Mouse (Mus musculus) stomach, postnatal 0 days (tissue): ENCODE results near the gene Slc16a8. TPM values are rescaled to one million over a fixed set of nuclear protein-coding genes. Genes with fewer than 3 reads are reported as not detected.

ENCODE experiments used
- ATAC-seq: fragments of 200-750 bp; cut with Nextera tagmentation; 2 replicates; pipeline ENCODE4 v1.8.0; 2017; ENCODE audit not compliant: low FRiP score, low TSS enrichment
- DNase-seq: peaks from one replicate; pipeline ENCODE4 v3.0.0-alpha.2; 2016; ENCODE audit warnings: low spot score
- H3K27ac ChIP-seq: fragments of 300-500 bp; sonication (generic); replicated peaks from 2 replicates; pipeline ENCODE4 v1.5.1; 2014; ENCODE audit warnings: mild to moderate bottlenecking, control low read depth
- H3K27me3 ChIP-seq: fragments of 300-500 bp; sonication (generic); 2 replicates; pipeline ENCODE4 v1.6.1; 2014; ENCODE audit warnings: low read length; ENCODE audit not compliant: control insufficient read depth, insufficient read depth
- H3K36me3 ChIP-seq: fragments of 300-500 bp; sonication (generic); 2 replicates; pipeline ENCODE4 v1.6.1; 2014; ENCODE audit warnings: low read length, mixed read lengths; ENCODE audit not compliant: control insufficient read depth, insufficient read depth
- H3K4me1 ChIP-seq: fragments of 300-500 bp; sonication (generic); replicated peaks from 2 replicates; pipeline ENCODE4 v1.6.1; 2014; ENCODE audit warnings: antibody characterized with exemption; ENCODE audit not compliant: control insufficient read depth, insufficient read depth
- H3K4me2 ChIP-seq: fragments of 300-500 bp; sonication (generic); replicated peaks from 2 replicates; pipeline ENCODE4 v1.6.1; 2014; ENCODE audit warnings: low read depth, mild to moderate bottlenecking, control low read depth, moderate library complexity
- H3K4me3 ChIP-seq: fragments of 300-500 bp; sonication (generic); 2 replicates; pipeline ENCODE4 v1.5.1; 2014; ENCODE audit warnings: low read depth, low read length, control low read depth
- H3K9ac ChIP-seq: fragments of 300-500 bp; sonication (generic); 2 replicates; pipeline ENCODE4 v1.6.1; 2014; ENCODE audit warnings: mild to moderate bottlenecking, low read length, control low read depth, mixed read lengths
- H3K9me3 ChIP-seq: fragments of 300-500 bp; sonication (generic); 2 replicates; pipeline ENCODE4 v1.6.1; 2016; ENCODE audit warnings: low read length; ENCODE audit not compliant: control insufficient read depth
- CTCF ChIP-seq: IDR thresholded peaks from 2 replicates; pipeline ENCODE4 v1.5.1; 2016; ENCODE audit warnings: antibody characterized with exemption, low read depth, mild to moderate bottlenecking, moderate library complexity
- EP300 ChIP-seq: optimal IDR thresholded peaks from 2 replicates; pipeline ENCODE3; 2016; ENCODE audit warnings: antibody characterized with exemption
- WGBS: fragments of 180-500 bp; shearing (Covaris S2); extraction: QIAGEN DNeasy Blood & Tissue Kit; methylation state at CpG from one replicate; pipeline ENCODE4 v1.1.7; 2014; 5-methylcytosine and 5-hydroxymethylcytosine counted together
- polyA plus RNA-seq: library from polyadenylated mRNA; unstranded; fragments of >200 nt; fragmentation: Nextera tagmentation; extraction: Ambion mirVana; gene quantifications from 2 replicates; pipeline ENCODE4 v1.2.1, GENCODE M21; 2015

Slc16a8 gene
- polyA plus RNA-seq, 1 experiment from 2014 or later = 0.12 TPM

- no peak overlapping the region for H3K27ac ChIP-seq
- WGBS = 54% methylated on average over 7 of the region's 7 CpGs
- no peak overlapping the region for H3K4me2 ChIP-seq
- ATAC-seq (no peak), DNase-seq (no peak)
- no peaks in the 10 kb centered on the region; the same call in 1 of the 2 replicates for H3K4me1 ChIP-seq
- H3K9me3 ChIP-seq = no peaks in the 10 kb centered on the region
- no peak overlapping the region for H3K4me3 ChIP-seq
- peaks cover 10% of the 10 kb centered on the region for H3K36me3 ChIP-seq
- TF ChIP-seq EP300 (no peak), CTCF (no peak)
- H3K9ac ChIP-seq = no peak overlapping the region
- peaks cover 4% of the 10 kb centered on the region; the same call in 1 of the 2 replicates for H3K27me3 ChIP-seq
Measured at GRCm38 (mm10) chr15:79251168-79251567, 3.4 kb downstream of the Slc16a8 start.

GRCm38 (mm10) chr15:79250236-79250635 lies 4.3 kb downstream of the Slc16a8 start:
- ATAC-seq = no peak
- peaks cover 13% of the 10 kb centered on the region for H3K36me3 ChIP-seq
- no peak overlapping the region for H3K4me3 ChIP-seq
- no peak overlapping the region for H3K9ac ChIP-seq
- no peak for DNase-seq
- H3K27me3 ChIP-seq = peaks cover 4% of the 10 kb centered on the region; the same call in 1 of the 2 replicates
- TF ChIP-seq CTCF = no peak
- TF ChIP-seq EP300 = no peak
- no peaks in the 10 kb centered on the region; the same call in 1 of the 2 replicates for H3K4me1 ChIP-seq
- WGBS = 79% methylated on average over 2 of the region's 2 CpGs
- H3K27ac ChIP-seq = no peak overlapping the region
- no peak overlapping the region for H3K4me2 ChIP-seq
- no peaks in the 10 kb centered on the region for H3K9me3 ChIP-seq

GRCm38 (mm10) chr15:79245321-79245720 lies 9.2 kb downstream of the Slc16a8 start:
- H3K9ac ChIP-seq = no peak overlapping the region
- ATAC-seq (no peak), DNase-seq (no peak)
- H3K9me3 ChIP-seq = no peaks in the 10 kb centered on the region
- TF ChIP-seq CTCF = no peak
- TF ChIP-seq EP300 = no peak
- no peak overlapping the region for H3K27ac ChIP-seq
- no peak overlapping the region for H3K4me2 ChIP-seq
- WGBS = 88% methylated on average over 3 of the region's 3 CpGs
- no peaks in the 10 kb centered on the region for H3K27me3 ChIP-seq
- H3K4me1 ChIP-seq = no peaks in the 10 kb centered on the region
- no peak overlapping the region for H3K4me3 ChIP-seq
- peaks cover 20% of the 10 kb centered on the region for H3K36me3 ChIP-seq

- Histone ChIP-seq H3K36me3 (peaks cover 26% of the 10 kb centered on the region), H3K4me2 (no peak overlapping the region), H3K4me3 (no peak overlapping the region), H3K9ac (0 out of 2 replicates have a peak overlapping the region, but pooled peaks have one; percentile 18), H3K27ac (no peak overlapping the region), H3K9me3 (no peaks in the 10 kb centered on the region), H3K4me1 (no peaks in the 10 kb centered on the region), H3K27me3 (no peaks in the 10 kb centered on the region)
- ATAC-seq (no peak), DNase-seq (no peak)
- TF ChIP-seq CTCF = no peak
- TF ChIP-seq EP300 = no peak
- 74% methylated on average over 7 of the region's 7 CpGs for WGBS
Measured at GRCm38 (mm10) chr15:79244071-79244893, 10.3 kb downstream of the Slc16a8 start.

- ATAC-seq (peak; percentile 95), DNase-seq (peak; percentile 97)
- Histone ChIP-seq H3K4me3 (no peak overlapping the region), H3K27me3 (no peaks in the 10 kb centered on the region), H3K36me3 (peaks cover 25% of the 10 kb centered on the region), H3K9me3 (no peaks in the 10 kb centered on the region), H3K27ac (0 out of 2 replicates have a peak overlapping the region, but pooled peaks have one; percentile 24), H3K9ac (no peak overlapping the region), H3K4me2 (no peak overlapping the region), H3K4me1 (no peaks in the 10 kb centered on the region)
- peak; percentile 100 for TF ChIP-seq CTCF
- TF ChIP-seq EP300 = no peak
- 14% methylated on average over 10 of the region's 10 CpGs for WGBS
Measured at GRCm38 (mm10) chr15:79243234-79244042, 11.1 kb downstream of the Slc16a8 start.
